Mouse (Mus musculus): ENCODE measurements around the gene Zfp169.

The Zfp169 gene

DNA sequence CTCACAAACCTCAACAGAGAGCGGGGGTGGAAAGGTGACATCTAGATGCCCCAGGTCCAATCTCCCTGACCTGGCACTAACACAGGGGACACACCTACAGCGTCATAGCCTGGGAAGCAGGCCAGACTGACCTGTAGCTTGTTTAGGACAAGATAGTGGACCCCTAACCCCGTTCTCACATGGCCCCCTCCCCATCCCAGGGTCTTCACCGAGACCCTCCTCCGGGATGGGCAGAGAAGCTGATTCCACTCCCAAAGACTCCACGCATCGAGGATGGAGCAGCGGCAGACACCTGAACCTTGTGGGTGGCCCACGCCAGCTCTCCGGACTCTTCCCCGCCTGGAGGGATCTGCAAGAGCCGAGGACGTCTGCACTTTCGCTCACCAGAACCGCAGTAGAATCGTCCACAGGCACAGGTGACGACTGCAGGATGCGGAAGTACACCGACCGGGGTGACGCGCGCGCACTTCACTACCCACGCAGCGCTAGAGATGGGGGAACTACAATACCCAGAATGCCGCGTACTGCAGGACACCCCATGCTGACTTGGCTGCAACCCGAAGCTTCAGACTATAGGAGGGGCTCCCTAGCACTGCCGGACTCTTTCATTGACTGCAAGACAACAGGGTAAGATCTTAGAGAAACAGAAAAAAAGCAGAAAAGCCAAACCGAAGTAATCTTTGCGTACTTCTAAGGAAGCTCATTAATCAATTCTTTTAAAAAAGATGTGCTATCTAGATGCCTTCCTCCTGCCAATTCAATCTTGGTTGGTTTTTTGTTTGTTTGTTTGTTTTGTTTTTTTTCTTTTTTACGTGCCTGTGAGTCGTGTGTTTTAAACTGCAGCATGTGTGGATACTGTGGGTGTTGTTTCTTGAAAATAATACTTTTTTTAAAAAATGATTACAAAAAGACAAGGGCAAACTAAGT lies at the start of gene Zfp169, which contains the start of gene A830005F24Rik:
Zfp169 (minus strand) TSS at position 449 of the 927 bp plus-strand sequence.
A830005F24Rik (plus strand) TSS at position 568 of the 927 bp plus-strand sequence.
- peak; percentile 84 to 90 for DNase-seq (ENCODE audit: low read depth in 2 of 2, low spot score in 2 of 2)

DNA sequence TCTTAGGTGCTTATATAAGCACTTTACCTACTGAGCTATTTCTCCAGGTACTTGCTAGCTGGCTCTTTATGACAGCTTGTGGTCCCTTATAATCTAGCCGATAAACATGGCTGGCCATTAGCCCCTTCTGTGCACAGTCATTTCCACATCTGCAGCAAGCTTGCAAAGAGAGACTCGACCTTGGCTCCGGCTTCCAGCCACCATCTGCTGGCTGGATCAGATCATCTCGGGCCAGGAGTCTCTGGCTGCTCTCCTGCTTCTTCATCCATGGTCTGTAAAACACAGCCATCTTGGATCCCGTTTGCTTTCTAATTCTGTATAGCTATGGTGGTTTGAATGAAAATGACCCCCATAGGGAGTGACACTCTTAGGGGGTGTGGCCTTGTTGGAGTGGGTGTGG lies 49.1 kb upstream of the Zfp169 start:
- no peak for DNase-seq (ENCODE audit: low read depth in 2 of 2, low spot score in 2 of 2)

DNA sequence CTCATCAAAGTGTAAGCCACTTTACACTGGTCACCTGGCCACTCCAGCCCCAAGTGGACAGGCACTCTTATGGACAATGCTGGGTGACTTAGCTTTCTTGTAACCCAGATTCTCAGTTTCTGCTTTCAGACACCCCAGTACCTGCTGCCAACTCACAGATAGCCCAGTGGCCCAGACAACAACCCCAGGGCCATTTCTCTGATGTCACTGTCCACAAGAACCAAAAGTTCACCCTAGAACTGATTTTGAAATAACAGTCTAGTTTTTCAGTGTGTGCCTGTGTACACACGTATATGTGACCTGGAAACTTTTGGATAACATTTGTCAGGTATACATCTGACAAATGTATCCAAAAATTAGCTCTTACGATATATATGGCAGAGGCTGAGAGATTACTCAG lies 48.2 kb upstream of the Zfp169 start:
- no peak for DNase-seq (ENCODE audit: low read depth in 2 of 2, low spot score in 2 of 2)

DNA sequence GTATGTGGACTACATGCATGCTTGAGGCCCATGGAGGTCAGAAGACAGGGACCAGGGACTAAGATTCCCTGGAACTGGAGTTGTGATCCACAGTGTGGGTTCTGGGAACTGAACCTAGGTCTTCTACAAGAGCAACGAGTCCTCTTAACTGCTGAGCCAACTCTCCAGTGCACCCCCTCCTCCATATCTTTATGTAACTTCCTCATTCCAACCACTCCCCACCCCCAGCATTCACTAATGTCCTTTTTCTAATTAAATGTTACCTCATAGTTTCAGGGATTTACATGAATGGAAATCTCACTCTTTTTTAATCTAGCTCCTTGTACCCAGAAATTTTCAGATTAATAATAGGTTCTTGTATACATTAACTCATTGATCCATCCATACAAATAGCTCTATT lies 42.7 kb upstream of the Zfp169 start:
- no peak for DNase-seq (ENCODE audit: low read depth in 2 of 2, low spot score in 2 of 2)

DNA sequence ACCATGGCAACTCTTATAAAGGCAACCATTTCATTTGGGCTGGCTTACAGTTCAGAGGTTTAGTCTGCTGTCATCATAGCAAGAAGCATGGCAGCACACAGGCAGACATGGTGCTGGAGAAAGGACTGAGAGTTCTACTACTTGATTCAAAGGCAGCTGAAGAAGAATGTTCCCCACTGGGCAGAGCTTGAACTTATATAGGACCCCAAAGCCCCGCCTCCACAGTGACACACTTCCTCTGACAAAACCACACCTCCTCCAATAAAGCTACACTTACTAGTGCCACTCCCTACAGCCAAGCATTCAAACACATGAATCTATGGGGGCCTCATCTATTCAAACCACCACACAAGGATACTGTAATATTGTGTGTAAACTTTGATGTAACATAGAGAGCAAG lies 41.3 kb upstream of the Zfp169 start:
- no peak for DNase-seq (ENCODE audit: low read depth in 2 of 2, low spot score in 2 of 2)

DNA sequence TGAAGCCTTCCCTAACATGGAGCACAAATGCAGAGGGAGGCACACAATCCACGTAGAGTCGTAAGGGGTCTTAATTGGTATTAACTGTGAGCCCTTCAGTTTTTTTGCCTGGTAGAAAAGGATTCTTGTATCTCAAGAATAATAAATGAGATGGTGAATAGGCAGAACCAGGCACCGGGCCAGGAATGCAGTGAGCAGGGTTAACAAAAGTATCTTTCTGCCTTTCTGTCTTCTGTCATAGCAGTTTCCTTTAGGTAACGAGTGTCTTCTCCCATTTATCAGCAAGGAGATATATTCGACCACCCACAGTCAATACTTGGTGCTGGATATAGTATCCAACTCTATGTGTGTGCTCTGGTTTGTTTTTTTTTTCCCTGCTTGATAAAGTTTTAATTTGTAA lies 40.3 kb upstream of the Zfp169 start:
- no peak for DNase-seq (ENCODE audit: low read depth in 2 of 2, low spot score in 2 of 2)

DNA sequence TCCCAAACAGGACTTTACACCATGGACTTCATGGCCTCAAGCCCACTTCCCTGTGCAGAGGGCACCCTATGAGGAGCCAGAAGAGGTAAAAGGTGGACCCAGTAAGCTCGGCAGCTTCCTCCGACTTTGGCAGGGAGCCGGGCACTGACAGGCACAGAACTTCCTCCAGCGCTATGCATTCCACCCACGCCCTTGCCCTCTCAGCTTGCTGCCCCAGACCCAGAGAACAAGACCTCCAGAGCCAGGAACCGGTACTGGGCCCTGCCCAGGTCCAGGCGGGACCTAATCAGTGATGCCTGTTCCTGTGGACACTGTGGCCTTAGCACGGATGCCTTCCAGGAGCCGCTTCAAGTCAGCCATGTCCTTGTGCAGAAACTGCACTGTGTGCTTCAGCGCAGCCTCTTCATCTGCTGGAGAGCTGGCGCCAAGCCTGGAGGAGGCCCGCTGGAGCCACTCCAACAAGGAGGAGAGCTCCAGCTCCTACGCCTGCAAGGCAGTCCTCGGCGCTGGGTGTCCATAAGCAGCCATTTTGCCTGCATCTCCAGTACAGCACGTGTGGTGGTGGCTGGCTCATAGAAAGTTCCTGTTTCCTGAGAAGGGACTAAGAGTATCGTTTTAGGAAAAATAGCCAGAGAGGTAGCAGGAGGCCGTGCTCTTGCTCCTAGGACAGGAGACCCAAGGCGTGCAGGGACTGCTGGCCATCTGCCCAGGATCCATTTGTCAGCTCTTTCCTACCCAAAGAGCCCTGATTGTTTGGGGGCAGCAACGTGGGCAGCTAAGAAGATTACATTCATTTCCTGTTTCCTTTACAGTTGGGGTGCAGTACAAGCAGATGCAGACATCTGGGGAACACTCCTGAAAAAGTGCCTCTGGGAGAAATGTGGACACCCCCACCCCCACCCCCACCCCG lies 39.2 kb upstream of the Zfp169 start:
- DNase-seq (ENCODE audit: low read depth in 2 of 2, low spot score in 2 of 2), result no peak

DNA sequence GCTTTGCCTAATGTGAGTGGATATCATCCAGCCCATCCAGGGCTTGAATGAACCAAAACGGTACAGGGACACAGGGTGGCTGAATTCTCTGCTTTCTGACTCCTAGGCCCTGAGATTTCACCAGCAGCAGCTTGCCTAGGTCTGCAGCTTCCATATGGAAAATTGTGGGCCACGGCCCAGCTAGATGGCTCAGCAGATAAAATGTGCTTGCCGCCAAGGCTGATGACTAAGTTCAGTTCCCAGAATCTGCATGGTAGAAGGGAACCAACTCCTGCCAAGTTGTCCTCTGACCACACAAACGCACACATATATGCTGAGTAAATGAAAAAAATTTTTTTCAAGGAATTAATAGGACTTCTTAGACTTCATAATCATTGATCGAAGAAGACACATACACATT lies 35.0 kb upstream of the Zfp169 start:
- DNase-seq (ENCODE audit: low read depth in 2 of 2, low spot score in 2 of 2), result no peak

DNA sequence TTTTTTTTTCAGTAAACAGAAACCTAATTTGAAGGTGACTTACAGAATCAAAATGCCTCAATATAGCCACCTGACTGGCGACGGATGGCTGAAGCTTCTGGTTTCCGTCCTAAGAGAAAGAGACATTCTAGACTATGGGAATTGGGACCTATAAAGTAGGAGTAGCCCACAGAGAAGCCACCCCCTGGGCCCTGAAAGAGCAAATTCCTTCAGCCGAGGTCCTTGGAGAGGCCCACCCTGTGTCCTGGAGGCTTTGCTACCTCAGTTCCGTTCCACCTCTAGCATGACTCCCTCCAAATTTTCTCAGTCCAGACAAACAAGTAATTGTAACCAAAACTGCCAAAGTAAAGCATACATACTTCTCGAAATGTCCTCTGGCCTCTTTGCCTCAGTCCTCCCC lies 34.4 kb upstream of the Zfp169 start:
- DNase-seq (ENCODE audit: low read depth in 2 of 2, low spot score in 2 of 2), result no peak

DNA sequence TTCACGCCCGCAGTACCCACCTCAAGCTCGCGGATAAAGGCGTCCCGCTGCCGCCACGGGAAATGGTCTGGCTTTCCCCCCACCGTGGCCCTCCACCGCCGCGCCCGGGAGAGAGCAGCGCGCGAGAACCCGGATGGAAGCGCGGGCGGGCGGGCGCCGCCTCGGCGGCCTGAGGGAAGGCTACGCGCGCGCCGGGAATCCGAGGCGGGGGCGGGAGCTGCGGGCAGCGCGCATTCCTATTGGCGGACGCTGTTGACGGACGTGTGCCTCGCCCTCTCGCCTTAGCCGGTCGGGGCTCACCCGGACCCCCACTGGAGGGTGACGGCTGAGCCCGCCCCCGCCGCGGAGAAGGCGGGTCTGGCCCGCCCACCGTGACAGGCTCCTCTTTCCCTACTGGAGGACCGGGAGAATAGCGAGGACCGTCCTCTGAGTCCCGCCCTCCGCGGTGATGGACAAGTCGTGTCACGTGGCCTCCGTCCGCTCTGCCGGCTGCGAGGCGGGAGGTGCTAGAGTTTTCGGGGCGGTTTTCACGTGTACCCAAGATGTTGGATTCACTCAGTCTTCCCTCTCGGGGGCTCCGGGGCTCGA lies 33.2 kb upstream of the Zfp169 start:
- peak; percentile 97 to 98 for DNase-seq (ENCODE audit: low read depth in 2 of 2, low spot score in 2 of 2)

DNA sequence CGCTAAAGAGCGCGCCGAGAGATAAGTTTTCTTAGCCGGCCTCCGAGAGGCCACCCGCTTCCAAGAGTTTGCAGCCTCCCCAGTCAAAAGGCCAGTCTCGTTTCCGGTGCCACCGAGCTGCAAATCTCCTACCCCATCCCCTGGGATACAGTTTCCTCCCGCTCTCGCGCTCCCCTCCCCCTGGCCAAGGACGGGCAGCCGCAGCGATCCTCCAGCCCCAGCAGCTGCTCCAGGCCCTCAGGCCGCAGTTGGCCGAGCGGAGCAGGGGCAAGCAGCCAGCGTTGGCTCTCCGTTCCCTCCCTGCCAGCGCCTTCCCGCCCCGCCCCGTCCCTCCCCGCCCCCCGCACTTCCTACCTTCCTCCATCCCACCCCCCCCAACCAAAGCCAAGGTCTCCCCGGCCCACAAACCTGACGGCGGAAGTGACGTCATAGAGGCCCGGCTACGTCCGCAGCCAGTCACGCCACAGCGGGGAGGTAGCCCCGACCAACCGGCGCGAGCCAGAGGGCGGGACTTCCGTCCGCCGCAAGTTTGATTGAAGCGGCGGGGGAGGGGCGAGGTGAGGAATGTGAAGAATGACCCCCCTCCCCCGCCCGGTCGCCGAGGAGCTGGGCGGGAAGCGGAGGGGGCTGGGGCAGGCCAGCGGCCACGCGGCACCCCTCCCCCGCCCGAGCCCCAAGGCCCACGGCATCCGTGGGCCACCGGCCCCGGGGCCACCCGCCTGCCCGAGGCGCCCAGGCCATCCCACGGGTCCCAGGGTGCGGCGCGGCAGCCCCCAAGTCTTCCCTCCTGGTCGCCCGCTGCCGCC lies 32.4 kb upstream of the Zfp169 start:
- peak; percentile 90 to 93 for DNase-seq (ENCODE audit: low read depth in 2 of 2, low spot score in 2 of 2)

DNA sequence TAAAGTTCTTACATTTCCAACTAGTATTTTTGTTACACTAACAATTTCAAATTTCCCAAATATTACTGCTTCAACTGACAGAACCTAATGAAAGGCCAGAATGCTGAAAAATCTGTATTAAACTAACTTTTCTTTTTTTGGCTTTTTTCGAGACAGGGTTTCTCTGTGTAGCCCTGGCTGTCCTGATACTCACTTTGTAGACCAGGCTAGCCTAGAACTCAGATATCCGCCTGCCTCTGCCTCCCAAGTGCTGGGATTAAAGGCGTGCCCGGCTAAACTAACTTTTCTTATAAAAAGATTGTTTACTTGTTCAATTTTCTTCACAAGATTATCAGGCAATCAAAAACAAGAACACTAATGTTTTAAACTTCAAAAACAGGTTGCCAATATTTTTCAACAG lies 31.6 kb upstream of the Zfp169 start:
- DNase-seq (ENCODE audit: low read depth in 2 of 2, low spot score in 2 of 2), result no peak

DNA sequence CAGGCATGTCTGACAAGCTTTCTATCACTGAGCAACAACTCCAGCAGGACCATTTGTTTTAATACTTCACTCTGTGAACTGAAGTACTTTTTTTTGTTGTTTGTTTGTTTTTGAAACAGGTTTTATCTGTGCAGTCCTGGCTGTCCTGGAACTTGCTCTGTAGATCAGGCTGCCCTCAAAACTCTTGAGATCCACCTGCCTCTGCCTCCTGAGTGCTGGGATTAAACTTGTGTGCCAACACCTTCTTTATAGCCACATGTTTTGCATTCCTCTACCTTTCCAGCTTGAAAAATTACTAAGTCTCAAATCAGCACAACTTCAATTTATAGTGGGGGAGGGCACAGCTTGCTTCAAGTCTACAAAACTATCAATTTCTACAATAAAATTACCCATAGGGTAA lies 31.1 kb upstream of the Zfp169 start:
- no peak for DNase-seq (ENCODE audit: low read depth in 2 of 2, low spot score in 2 of 2)

DNA sequence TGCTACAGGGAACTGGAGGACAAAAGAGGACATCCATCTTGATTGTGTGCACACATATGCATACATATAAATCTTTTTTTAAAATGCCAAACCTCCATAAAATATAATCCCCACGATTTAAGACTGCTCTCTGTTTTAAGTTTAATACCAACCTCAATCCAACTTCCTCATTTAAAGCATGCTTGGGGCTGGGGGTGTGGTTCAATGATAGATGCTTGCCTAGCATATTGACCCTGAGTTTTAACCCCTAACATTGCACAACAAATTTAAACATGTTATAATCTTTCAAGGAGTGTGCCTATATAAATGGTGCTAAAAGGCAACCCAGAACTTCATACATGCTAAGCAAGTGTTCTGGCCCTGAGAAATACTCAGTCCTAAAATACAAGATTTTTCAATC lies 27.2 kb upstream of the Zfp169 start:
- DNase-seq (ENCODE audit: low read depth in 2 of 2, low spot score in 2 of 2), result no peak

DNA sequence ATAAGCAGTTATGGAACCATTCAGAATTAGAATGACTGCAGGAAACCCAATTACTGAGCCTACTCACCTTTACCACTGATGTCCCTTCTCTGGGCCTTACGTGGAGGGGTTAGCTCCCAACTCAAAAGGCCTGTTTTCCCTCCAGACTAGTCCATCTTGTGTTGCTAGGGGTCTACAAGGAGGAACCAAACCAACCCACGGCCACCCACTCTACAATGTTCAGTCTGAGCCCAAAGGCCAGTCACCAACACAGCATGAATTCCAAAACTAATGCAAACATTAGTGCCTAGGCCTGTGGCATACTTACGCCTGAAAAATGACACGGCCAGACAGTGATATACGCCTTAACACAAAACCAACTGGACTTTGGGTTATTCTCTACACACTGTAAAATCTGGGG lies 20.2 kb upstream of the Zfp169 start:
- no peak for DNase-seq (ENCODE audit: low read depth in 2 of 2, low spot score in 2 of 2)

DNA sequence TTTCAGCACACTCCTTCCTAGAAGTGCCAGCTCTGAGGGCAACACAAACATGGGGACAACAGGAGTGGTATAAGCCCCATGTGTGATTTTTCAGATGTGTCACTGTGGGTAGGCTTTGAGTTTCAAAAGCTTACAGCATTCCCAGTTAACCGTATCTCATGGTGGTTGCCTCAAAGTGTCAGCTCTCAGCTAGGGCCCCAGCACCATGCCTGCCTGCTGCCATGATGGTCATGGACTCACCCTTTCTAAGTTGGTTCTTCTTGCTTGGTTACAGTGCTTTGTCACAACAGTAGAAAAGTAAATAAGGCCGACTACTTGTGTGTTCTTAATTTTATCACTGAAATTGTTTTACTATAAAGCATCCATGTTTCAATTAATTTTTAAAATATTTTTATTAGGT lies 18.2 kb upstream of the Zfp169 start:
- DNase-seq (ENCODE audit: low read depth in 2 of 2, low spot score in 2 of 2), result no peak

DNA sequence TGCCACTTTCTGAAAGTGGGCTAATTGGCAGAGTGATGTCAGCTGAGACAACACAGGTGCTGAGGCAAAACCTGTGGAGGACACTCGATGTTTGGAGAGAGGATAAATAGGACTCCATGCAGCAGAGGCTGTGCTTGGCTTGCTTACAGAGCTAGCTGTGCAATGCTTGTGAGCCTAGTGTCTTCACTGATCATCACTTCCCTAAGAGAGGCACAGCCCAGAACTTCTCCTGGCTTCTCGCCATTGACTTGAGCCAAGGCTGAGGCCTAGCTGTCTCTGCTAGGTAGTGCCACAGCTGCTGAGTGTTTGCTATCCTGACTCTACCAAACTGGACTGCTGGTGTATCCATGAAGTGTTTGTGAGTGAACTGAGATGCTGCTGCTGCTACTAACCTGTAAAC lies 17.4 kb upstream of the Zfp169 start:
- DNase-seq (ENCODE audit: low read depth in 2 of 2, low spot score in 2 of 2), result no peak

DNA sequence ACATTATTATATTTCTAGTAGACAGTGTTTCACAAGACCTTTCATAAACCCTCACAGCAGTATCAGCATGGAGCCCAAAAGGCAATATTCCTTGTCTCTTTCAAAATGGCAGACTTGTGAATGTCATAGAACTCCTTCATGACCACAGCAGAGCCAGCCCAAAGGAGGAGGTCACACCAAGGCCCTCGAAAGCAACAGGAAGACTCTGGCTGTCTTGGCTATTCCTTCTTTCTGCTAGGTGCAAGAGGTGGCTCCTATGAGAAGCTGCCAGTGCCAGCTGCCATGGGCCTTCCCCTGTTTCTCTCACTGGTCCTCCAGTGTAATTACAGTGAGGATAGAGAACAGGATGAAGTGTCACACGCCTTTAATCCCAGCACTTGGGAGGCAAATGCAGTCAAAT lies 15.8 kb upstream of the Zfp169 start:
- no peak for DNase-seq (ENCODE audit: low read depth in 2 of 2, low spot score in 2 of 2)

DNA sequence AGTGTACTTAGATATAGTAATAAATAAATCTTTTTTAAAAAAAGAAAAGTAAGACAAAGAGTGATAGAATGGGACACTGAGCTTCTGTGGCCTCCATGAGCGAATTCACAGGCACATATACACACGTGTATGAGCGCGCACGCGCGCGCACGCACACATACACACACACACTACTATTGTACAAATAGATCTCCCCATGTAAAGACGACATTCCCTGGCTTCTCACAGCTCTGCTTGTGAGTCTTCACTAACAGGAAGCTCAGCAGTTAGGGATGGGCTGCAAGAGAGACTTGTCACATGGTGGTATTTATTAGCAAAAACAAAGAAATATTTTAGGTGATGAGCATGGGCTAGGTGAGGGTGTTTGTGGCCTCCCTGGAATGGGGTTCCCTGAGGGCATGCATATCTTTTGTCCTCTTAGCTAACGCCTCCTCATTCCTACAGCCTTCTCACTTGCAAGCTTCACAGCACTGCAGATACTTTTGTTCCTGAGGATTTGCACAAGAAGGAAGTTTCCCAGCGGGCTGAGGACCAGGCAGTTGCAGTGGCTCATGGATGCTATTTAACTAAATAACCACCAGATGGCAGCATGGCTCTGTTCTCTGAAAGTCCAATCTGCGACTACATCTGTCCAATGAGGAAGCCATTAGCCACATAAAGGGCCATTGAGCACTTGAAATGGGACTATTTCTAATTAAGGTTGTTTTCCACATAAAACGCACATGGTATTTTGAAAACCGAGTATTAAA lies 15.0 kb upstream of the Zfp169 start:
- peak; percentile 47 to 68 for DNase-seq (ENCODE audit: low read depth in 2 of 2, low spot score in 2 of 2)

DNA sequence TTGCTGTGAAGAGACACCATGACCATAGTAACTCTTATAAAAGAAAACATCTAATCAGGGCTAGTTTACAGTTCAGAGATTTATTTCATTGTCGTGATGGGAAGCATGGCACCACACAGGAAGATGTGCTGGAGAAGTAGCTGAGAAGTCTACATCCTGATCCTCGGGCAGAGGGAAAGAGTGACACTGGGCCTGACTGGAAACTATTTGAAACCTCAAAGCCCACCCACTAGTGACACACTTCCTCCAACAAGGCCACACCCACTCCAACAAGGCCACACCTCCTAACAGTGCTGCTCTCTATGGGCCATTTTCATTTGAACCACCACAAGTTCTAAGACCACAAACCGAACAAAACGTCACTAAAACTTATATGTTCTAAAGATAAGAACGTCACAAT lies 12.5 kb upstream of the Zfp169 start:
- no peak for DNase-seq (ENCODE audit: low read depth in 2 of 2, low spot score in 2 of 2)
